7 mouse cellular contexts compared by ENCODE assay signal in the genomic region with DNA sequence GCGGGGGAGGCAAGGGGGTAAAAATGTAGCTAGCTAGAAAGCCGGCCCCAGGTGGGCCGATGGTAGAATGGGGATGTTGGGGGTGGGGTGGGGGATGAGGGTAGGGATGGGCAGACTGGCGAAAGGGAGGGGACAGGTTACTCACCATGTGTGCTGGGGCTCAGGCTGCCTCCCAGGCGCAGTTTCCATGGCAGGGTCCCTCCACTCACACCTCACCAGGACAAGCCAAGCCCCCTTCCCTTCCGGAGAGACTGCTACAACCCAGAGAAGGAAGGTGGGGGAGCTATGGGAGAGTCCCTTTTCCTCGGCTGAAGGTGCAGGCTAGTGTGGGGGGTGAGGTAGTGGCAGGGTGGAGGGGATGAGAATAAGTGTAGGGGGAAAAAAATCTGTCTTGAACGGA. TPM values are rescaled to one million over a fixed set of nuclear protein-coding genes. Genes with fewer than 3 reads are reported as not detected.
DNase-seq lines count a peak whose midpoint lies in the region; ATAC-seq lines count a peak whose summit lies in the region.

No protein-coding gene starts in this region.

- WGBS in lung, embryonic 15.5 days, result 0% methylated on average over 8 of the region's 8 CpGs
- 0% methylated on average over 8 of the region's 8 CpGs for WGBS in embryonic facial prominence, embryonic 14.5 days
- under 1% methylated on average over 8 of the region's 8 CpGs for WGBS in intestine, embryonic 14.5 days
- WGBS in stomach, embryonic 14.5 days, result 0% methylated on average over 8 of the region's 8 CpGs

- no peak for DNase-seq in lung, postnatal 36 days
- no peak for DNase-seq in embryonic facial prominence, embryonic 14.5 days (ENCODE audit: low spot score)
- DNase-seq in intestine, embryonic 14.5 days (ENCODE audit: low spot score), result no peak
- no peak for DNase-seq in embryo, embryonic 10.5 days (ENCODE audit: low spot score)
- no peak for DNase-seq in thymus, postnatal 14 days

- peak overlapping the region; percentile 55 for H3K4me3 ChIP-seq in lung, embryonic 15.5 days
- peak overlapping the region; percentile 62 for H3K4me3 ChIP-seq in embryonic facial prominence, embryonic 14.5 days (ENCODE audit: low read depth, low read length)
- H3K4me3 ChIP-seq in intestine, embryonic 14.5 days (ENCODE audit: low read depth, low read length), result peak overlapping the region; percentile 64
- H3K4me3 ChIP-seq in stomach, embryonic 14.5 days (ENCODE audit: low read depth, low read length), result peak overlapping the region; percentile 65

- H3K9ac ChIP-seq in lung, embryonic 15.5 days, result no peak overlapping the region
- H3K9ac ChIP-seq in embryonic facial prominence, embryonic 14.5 days (ENCODE audit: low read depth, low read length), result peak overlapping the region; percentile 77; the same call in 1 of the 2 replicates
- no peak overlapping the region for H3K9ac ChIP-seq in intestine, embryonic 14.5 days (ENCODE audit: low read length)
- no peak overlapping the region; the same call in 1 of the 2 replicates for H3K9ac ChIP-seq in stomach, embryonic 14.5 days (replicated peaks; ENCODE audit: low read depth, low read length)

- peak overlapping the region; percentile 100 for H3K4me2 ChIP-seq in lung, embryonic 15.5 days
- peak overlapping the region; percentile 97 for H3K4me2 ChIP-seq in embryonic facial prominence, embryonic 14.5 days (ENCODE audit: low read depth, low read length)
- peak overlapping the region; percentile 99 for H3K4me2 ChIP-seq in intestine, embryonic 14.5 days (ENCODE audit: low read length)
- H3K4me2 ChIP-seq in stomach, embryonic 14.5 days (replicated peaks; ENCODE audit: low read depth, low read length), result peak overlapping the region; percentile 99

- no peak overlapping the region for H3K27ac ChIP-seq in lung, embryonic 15.5 days
- H3K27ac ChIP-seq in embryonic facial prominence, embryonic 14.5 days (replicated peaks; ENCODE audit: low read depth, low read length), result no peak overlapping the region
- H3K27ac ChIP-seq in intestine, embryonic 14.5 days (ENCODE audit: low read depth), result no peak overlapping the region
- H3K27ac ChIP-seq in stomach, embryonic 14.5 days (ENCODE audit: low read length), result no peak overlapping the region

- no peaks in the 10 kb centered on the region for H3K9me3 ChIP-seq in lung, embryonic 15.5 days
- H3K9me3 ChIP-seq in embryonic facial prominence, embryonic 14.5 days (ENCODE audit: control insufficient read depth, low read length), result no peaks in the 10 kb centered on the region
- no peaks in the 10 kb centered on the region for H3K9me3 ChIP-seq in intestine, embryonic 14.5 days (ENCODE audit: control insufficient read depth, low read length)
- H3K9me3 ChIP-seq in stomach, embryonic 14.5 days (ENCODE audit: control insufficient read depth, low read depth, low read length), result no peaks in the 10 kb centered on the region

- peaks cover 64% of the 10 kb centered on the region for H3K27me3 ChIP-seq in lung, embryonic 15.5 days
- peaks cover 35% of the 10 kb centered on the region for H3K27me3 ChIP-seq in embryonic facial prominence, embryonic 14.5 days (replicated peaks; ENCODE audit: control insufficient read depth, insufficient read depth, low read length)
- H3K27me3 ChIP-seq in intestine, embryonic 14.5 days (replicated peaks; ENCODE audit: control insufficient read depth, insufficient read depth, low read length), result peaks cover 40% of the 10 kb centered on the region
- H3K27me3 ChIP-seq in stomach, embryonic 14.5 days (ENCODE audit: control insufficient read depth, insufficient read depth, low read length), result peaks cover 15% of the 10 kb centered on the region

- peaks cover 31% of the 10 kb centered on the region for H3K4me1 ChIP-seq in lung, embryonic 15.5 days
- peaks cover 7% of the 10 kb centered on the region; the same call in 1 of the 2 replicates for H3K4me1 ChIP-seq in embryonic facial prominence, embryonic 14.5 days (ENCODE audit: control insufficient read depth, insufficient read depth, low read length)
- H3K4me1 ChIP-seq in intestine, embryonic 14.5 days (replicated peaks; ENCODE audit: control insufficient read depth, insufficient read depth, low read length), result peaks cover 13% of the 10 kb centered on the region
- peaks cover 15% of the 10 kb centered on the region; the same call in 1 of the 2 replicates for H3K4me1 ChIP-seq in stomach, embryonic 14.5 days (ENCODE audit: control insufficient read depth, insufficient read depth, low read length)

- no peak for ATAC-seq in lung, embryonic 15.5 days (ENCODE audit: borderline replicate concordance, extremely low read depth, low FRiP score, low TSS enrichment)
- no peak for ATAC-seq in embryonic facial prominence, embryonic 14.5 days (ENCODE audit: low read depth)
- no peak for ATAC-seq in intestine, embryonic 14.5 days (replicated peaks; ENCODE audit: low FRiP score, low TSS enrichment, low read depth)
- no peak for ATAC-seq in stomach, embryonic 14.5 days (ENCODE audit: insufficient number of reproducible peaks, insufficient read depth, low FRiP score, low read depth)

- no peaks in the 10 kb centered on the region for H3K36me3 ChIP-seq in lung, embryonic 15.5 days
- no peaks in the 10 kb centered on the region for H3K36me3 ChIP-seq in embryonic facial prominence, embryonic 14.5 days (ENCODE audit: control insufficient read depth, insufficient read depth, low read length)
- no peaks in the 10 kb centered on the region for H3K36me3 ChIP-seq in intestine, embryonic 14.5 days (ENCODE audit: control insufficient read depth, insufficient read depth, low read length)
- H3K36me3 ChIP-seq in stomach, embryonic 14.5 days (ENCODE audit: control insufficient read depth, insufficient read depth, low read length), result no peaks in the 10 kb centered on the region

RNA-seq across cellular contexts. Expression of a gene that starts 0.9 kb away (rescaled TPM):
- 0.33 and 0.37 TPM in 2 replicates for polyA plus RNA-seq in lung, embryonic 15.5 days (2015; fragmentation: Nextera tagmentation; extraction: Ambion mirVana)
- 3.0 and 3.8 TPM in 2 replicates for polyA plus RNA-seq in embryonic facial prominence, embryonic 14.5 days (2014; fragmentation: Nextera tagmentation; extraction: Ambion mirVana)
- polyA plus RNA-seq in intestine, embryonic 14.5 days (2014; fragmentation: Nextera tagmentation; extraction: Ambion mirVana), result 1.7 and 2.0 TPM in 2 replicates
- 2.6 and 2.7 TPM in 2 replicates for polyA plus RNA-seq in stomach, embryonic 14.5 days (2014; fragmentation: Nextera tagmentation; extraction: Ambion mirVana)

RNA-seq across cellular contexts. Expression of a gene that starts 9.5 kb away (rescaled TPM):
- polyA plus RNA-seq in lung, embryonic 15.5 days (2015; fragmentation: Nextera tagmentation; extraction: Ambion mirVana), result 17.2 and 18.9 TPM in 2 replicates
- 15.3 and 17.6 TPM in 2 replicates for polyA plus RNA-seq in embryonic facial prominence, embryonic 14.5 days (2014; fragmentation: Nextera tagmentation; extraction: Ambion mirVana)
- polyA plus RNA-seq in intestine, embryonic 14.5 days (2014; fragmentation: Nextera tagmentation; extraction: Ambion mirVana), result 44.7 and 49.8 TPM in 2 replicates
- polyA plus RNA-seq in stomach, embryonic 14.5 days (2014; fragmentation: Nextera tagmentation; extraction: Ambion mirVana), result 28.7 and 30.8 TPM in 2 replicates

RNA-seq across cellular contexts. Expression of a gene that starts 21.3 kb away (rescaled TPM):
- polyA plus RNA-seq in lung, embryonic 15.5 days (2015; fragmentation: Nextera tagmentation; extraction: Ambion mirVana), result 22.0 and 22.9 TPM in 2 replicates
- polyA plus RNA-seq in embryonic facial prominence, embryonic 14.5 days (2014; fragmentation: Nextera tagmentation; extraction: Ambion mirVana), result 16.7 and 22.6 TPM in 2 replicates
- polyA plus RNA-seq in intestine, embryonic 14.5 days (2014; fragmentation: Nextera tagmentation; extraction: Ambion mirVana), result 20.8 and 24.0 TPM in 2 replicates
- polyA plus RNA-seq in stomach, embryonic 14.5 days (2014; fragmentation: Nextera tagmentation; extraction: Ambion mirVana), result 19.8 and 25.0 TPM in 2 replicates

RNA-seq across cellular contexts. Expression of a gene that starts 23.7 kb away (rescaled TPM):
- polyA plus RNA-seq in lung, embryonic 15.5 days (2015; fragmentation: Nextera tagmentation; extraction: Ambion mirVana), result 4.2 and 4.3 TPM in 2 replicates
- 3.4 and 3.7 TPM in 2 replicates for polyA plus RNA-seq in embryonic facial prominence, embryonic 14.5 days (2014; fragmentation: Nextera tagmentation; extraction: Ambion mirVana)
- polyA plus RNA-seq in intestine, embryonic 14.5 days (2014; fragmentation: Nextera tagmentation; extraction: Ambion mirVana), result 5.0 and 5.4 TPM in 2 replicates
- 6.0 and 6.6 TPM in 2 replicates for polyA plus RNA-seq in stomach, embryonic 14.5 days (2014; fragmentation: Nextera tagmentation; extraction: Ambion mirVana)
